Mouse (Mus musculus): ENCODE measurements at regions not wholly inside any gene's neighbourhood (a gene's known extent, or its start where the extent isn't known, plus 50 kb on each side); places are given as distances from the start of the nearest gene placed in this dataset.

GRCm38 (mm10) chr5:111506821-111507220 lies 89.7 kb downstream of the Mn1 start:
- DNase-seq (ENCODE audit: low spot score in 2 of 2) = no peak

DNA sequence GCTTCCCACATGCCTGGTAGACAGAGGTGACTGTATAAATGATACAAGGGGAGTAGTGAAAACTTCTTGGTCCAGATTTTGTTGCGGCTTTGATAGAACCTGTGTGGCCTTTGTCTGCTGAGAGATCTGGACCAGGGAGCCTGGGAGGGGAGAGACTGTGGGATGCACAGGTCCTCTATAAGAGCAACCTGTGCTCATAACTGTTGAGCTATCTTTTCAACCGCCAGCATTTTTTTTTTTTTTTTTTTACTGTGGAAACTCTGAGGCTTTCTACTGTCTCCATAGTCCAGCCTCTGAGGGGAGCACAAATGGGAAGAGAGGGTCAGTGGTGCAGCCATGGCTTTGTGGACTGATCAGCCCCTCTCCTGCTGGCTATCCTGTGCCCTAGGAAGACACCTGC lies 90.2 kb downstream of the Mn1 start:
- DNase-seq (ENCODE audit: low spot score in 2 of 2) = no peak

DNA sequence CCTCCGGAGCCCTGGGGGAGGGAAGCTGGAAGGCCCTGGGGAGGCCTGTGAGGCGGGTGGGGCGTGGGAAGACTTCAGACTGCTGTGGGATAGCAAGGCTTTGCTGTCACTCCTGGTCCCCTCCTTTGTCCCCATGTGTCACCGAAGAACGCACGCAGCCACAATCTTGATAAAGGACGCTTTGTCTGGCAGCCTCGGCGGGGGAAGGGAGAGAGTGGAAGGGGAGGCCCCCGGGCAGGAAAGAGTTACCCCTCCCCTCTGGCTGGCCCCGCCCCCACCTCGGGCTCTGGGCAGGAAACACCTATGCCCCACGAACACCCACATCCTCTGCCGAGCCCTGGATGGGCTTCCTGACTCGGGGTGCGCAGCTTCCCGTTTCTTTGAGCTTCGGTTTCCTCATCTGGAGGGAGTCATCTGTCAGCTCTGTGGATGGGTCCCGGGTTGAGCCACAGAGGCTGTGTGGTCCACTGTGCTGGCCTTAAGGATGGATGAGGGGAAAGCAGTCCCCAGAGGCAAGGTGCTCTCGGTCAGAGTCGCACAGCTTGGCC lies 91.9 kb downstream of the Mn1 start:
- peak; percentile 96 to 97 for DNase-seq (ENCODE audit: low spot score in 2 of 2)

GRCm38 (mm10) chr5:111509575-111510057 lies 92.5 kb downstream of the Mn1 start:
- DNase-seq (ENCODE audit: low spot score in 2 of 2) = no peak

DNA sequence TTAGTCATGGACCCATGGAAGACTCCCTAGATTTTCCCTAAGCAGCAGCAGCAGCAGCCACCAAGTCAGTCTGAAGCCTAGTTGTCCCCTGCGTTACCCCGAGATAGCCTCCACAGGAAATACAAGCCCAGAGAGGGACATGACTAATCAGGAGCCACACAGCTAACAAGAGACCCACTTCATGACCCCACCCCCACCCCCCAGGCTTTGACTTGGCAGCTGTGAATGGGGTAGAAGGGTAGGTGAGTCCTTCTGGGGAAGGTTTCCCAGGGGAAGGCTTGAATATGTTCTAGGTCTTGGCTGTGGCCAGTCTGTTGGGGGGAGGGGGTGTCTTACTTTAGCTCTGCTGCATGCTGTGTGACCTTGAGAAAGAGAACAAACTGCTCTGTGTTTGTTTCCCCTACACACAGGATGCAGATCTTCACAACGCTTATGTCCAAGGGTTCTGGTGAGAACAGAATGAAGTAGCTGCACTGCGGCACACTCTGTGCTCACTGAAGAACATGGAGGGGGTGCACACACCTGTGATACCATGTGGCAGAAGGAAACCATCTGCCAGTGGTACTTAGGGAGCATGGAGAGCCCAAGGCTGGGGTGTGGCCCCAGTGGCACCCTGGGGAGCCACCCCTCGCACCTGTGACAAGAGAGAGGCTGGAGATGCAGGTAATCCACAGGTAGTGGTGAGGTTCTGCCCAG lies 93.2 kb downstream of the Mn1 start:
- DNase-seq (ENCODE audit: low spot score in 2 of 2) = peak; percentile 43 to 57

DNA sequence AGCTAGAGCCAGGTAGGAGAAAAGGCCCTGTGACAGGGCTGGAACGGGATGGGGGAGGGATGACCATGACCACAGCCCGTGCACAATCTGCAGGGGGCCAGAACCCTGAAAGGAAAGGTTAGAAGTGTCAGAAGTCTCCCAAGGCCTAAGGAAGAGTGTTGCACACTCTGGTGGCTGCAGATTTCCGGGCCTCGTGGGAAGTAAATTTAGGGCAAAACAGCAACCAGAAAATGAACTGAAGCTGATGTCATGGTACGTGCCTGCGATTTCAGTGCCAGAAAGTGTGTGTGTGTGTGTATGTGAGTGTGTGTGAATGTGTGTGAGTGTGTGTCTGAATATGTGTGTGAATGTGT lies 93.7 kb downstream of the Mn1 start:
- DNase-seq (ENCODE audit: low spot score in 2 of 2) = peak in 1 of 2 experiments; percentile 29

DNA sequence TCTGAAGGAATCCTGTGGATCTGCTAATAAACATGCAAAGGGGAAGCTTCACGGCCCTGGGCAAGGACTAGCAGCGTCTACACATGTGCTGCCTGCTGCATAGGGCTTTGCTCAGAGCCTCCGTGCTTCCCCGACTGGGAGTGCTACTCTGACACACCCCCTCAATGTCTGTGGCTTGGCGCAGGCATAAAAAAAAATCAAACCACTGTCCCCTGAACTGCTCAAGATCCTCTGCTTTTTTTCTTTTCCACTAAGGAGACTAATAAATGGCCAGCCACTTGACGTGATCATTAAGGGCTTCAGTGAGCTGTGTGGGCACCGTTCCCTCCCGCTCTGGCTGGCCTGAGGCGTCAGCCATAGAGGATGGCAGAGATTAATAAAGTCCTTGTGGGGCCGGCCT lies 94.8 kb downstream of the Mn1 start:
- no peak for DNase-seq (ENCODE audit: low spot score in 2 of 2)

- no peak for DNase-seq (ENCODE audit: low spot score in 2 of 2)
Observed at GRCm38 (mm10) chr5:111513976-111514375, 96.8 kb downstream of the Mn1 start.

GRCm38 (mm10) chr5:111519059-111519458 lies 101.9 kb downstream of the Mn1 start:
- no peak for DNase-seq (ENCODE audit: low spot score in 2 of 2)

DNA sequence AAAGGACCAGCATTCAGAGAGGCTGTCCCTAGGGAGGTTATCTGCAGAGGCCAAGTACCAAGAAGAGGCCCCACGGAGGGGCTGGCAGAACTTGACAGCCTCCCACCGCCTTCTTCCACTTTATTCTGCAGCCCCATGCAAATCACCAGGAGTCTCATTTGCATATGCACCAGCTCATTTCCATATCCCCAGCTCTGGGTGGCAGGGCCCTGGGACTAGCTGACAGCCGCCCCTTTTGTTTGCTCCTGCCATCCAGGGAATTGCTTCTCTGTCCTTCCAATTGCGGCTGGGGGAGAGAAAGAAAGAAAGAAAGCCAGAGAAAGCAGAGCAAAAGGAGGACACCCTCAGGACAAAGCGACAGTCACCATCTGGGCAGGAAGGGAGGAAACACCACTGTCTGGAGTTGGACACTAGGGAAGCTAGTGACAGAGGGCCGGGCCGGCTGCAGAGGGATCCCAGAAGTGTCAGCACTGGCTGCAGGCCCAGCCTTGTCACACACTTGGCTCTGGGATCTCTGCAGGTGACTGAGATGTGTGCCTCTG lies 102.4 kb downstream of the Mn1 start:
- no peak for DNase-seq (ENCODE audit: low spot score in 2 of 2)

GRCm38 (mm10) chr5:111521866-111522265 lies 104.7 kb downstream of the Mn1 start:
- no peak for DNase-seq (ENCODE audit: low spot score in 2 of 2)

GRCm38 (mm10) chr5:111522586-111522985 lies 105.4 kb downstream of the Mn1 start:
- DNase-seq (ENCODE audit: low spot score in 2 of 2) = no peak

DNA sequence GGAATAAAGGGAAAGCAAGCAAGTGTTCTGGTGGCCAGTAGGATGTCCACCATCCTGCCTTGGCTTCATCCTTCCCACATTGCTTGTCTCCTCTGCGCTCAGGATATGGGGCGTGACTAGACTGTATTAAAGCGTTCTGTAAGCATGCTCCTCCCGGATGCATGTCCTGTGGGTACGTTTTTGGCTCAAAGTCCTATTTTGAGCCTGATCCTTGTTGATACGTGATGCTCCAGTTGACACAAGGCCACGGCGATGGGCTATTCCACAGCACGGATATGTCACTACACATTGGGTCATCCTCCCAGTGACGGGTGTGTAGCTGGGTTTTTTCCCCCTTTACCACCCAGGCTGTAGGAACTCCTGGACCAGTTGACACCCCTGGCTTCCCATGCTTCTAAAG lies 110.6 kb downstream of the Mn1 start:
- DNase-seq (ENCODE audit: low spot score in 2 of 2) = no peak

DNA sequence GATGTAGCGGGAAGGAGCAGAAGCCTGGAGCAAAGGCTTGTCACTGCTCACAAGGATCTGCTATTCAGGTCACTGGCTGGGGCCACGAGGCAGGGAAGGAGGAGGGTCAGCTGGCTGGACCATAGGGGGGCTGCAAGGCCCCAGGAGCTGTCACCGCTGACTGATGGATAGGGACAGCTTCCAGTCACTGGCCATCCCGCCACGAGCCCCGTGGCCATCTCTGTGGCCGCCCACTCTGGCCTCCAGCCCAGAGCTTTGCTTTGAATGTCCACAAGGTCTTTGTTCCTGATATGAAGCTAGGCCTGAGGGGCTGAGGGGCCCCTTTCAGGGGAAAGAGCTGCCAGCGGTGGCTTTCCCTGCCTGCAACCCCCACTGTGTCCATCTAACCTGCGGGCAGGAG lies 111.9 kb downstream of the Mn1 start:
- no peak for DNase-seq (ENCODE audit: low spot score in 2 of 2)

DNA sequence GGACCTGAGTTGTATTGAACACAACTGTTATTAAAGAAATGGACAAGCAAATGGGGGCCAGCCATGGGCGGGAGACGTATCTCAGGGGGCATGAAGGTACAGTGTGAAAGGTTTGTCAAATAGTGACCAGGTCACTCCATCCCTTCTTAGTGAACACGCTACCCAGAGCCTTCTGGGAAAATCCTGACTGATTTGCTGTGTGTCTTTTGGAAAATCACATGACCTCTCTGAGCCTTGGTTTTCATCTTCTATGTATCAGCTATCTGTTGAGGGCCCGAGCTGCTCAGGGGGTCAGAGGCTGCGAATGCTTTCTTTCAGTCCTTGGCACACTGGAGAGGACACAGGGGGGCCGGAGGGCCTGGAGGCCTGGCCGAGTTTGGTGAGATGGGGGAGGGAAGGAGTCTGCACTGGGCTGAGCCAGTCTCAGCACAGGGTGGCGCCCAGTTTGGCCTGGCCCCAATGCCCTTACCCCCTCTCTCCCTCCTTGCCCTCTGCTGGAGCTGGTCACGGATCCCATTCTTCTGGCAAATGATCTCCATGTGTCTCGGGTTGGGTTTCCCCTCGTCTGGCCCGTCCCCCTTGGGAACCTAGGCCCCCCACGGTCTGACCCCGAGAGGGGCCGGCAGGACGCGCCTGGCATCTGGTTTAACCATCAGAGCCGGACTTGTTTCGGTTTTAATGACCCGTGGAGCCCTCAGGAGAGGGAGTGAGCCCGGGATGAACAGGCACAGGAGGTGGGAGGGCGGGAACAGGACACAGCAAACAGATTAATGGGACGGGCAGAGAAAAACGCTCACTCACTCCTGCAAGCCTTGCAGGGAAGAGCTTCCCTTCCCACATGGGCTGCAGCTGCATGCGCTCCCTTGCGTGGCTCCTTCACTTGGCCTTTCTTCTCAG lies 113.7 kb downstream of the Mn1 start:
- no peak for DNase-seq (ENCODE audit: low spot score in 2 of 2)

- DNase-seq (ENCODE audit: low spot score in 2 of 2) = no peak
Observed at GRCm38 (mm10) chr5:111532446-111533035, 115.4 kb downstream of the Mn1 start.

DNA sequence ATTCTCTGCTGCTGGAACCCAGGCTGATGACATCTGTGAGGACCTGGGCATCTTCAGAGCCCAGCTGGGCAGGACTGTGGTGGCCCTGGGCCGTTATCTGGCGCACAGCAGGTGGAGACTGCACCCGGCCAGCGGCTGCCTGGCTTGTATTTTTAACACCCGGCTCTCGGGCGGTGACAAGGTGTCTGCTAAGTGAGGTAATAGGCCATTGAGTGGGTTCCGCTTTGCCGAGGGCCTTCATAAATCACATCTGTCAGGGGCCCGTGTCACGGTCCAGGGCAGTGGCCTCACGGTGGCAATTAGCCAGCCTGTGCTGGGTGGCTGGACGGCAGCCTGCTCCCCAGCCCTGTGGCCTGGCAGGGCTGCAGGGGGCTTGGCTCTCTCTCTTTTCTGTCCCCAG lies 118.8 kb downstream of the Mn1 start:
- DNase-seq (ENCODE audit: low spot score in 2 of 2) = no peak

GRCm38 (mm10) chr5:111538560-111539450 lies 121.6 kb downstream of the Mn1 start:
- no peak for DNase-seq (ENCODE audit: low spot score in 2 of 2)

- no peak for DNase-seq (ENCODE audit: low spot score in 2 of 2)
Observed at GRCm38 (mm10) chr5:111540486-111540885, 123.3 kb downstream of the Mn1 start.

GRCm38 (mm10) chr5:111542077-111542476 lies 124.9 kb downstream of the Mn1 start:
- DNase-seq (ENCODE audit: low spot score in 2 of 2) = no peak

Measured in thymus, postnatal 10 days (tissue).